In the genomic region with DNA sequence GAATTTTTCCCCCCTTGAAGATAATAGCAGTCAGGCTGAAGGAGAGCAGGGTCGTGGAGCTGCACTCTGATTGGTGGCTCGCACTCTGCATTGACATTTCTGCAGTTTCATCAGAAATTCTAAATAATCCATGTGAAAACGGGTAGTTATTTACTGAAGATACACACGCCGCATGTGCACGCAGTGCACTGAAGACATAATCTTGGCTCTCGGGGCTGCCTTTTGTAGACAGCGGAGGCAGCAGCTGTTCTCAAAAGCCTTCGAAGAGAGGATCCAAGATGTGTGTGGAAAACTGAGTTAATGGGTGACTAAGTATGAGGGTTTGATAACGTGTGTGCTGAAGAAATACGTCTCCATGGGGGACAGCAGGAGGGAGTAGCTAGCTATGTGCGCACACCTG, we compare ENCODE assay signal across 19 mouse cellular contexts.
DNase-seq lines count a peak whose midpoint lies in the region; ATAC-seq lines count a peak whose summit lies in the region.
"Had no signal": no experiment of that assay in that cellular context is flagged by ENCODE, and none has a peak within 500 bp of the region (broad histone marks: within the 10 kb centered on the region; RNA-seq: fewer than 3 reads in every experiment).

No protein-coding gene starts in this region.

- no peak overlapping the region for H3K4me3 ChIP-seq in intestine, embryonic 16.5 days (ENCODE audit: low read length)
- no peak overlapping the region for H3K4me3 ChIP-seq in intestine, embryonic 15.5 days (replicated peaks)
- H3K4me3 ChIP-seq in forebrain, embryonic 14.5 days (ENCODE audit: low read depth, low read length) = no peak overlapping the region
- no peak overlapping the region for H3K4me3 ChIP-seq in midbrain, embryonic 12.5 days
- H3K4me3 ChIP-seq: embryonic facial prominence, embryonic 13.5 days; kidney, embryonic 15.5 days; megakaryocyte, embryonic 14.5 days had no signal

- peaks cover 7% of the 10 kb centered on the region for H3K4me1 ChIP-seq in intestine, embryonic 16.5 days (ENCODE audit: control insufficient read depth, insufficient read depth, low read length)
- peaks cover 2% of the 10 kb centered on the region; the same call in 1 of the 2 replicates for H3K4me1 ChIP-seq in intestine, embryonic 15.5 days (replicated peaks)
- H3K4me1 ChIP-seq in forebrain, embryonic 14.5 days (ENCODE audit: control insufficient read depth, insufficient read depth, low read length) = peaks cover 10% of the 10 kb centered on the region; the same call in 1 of the 2 replicates
- H3K4me1 ChIP-seq in midbrain, embryonic 12.5 days = peaks cover 13% of the 10 kb centered on the region
- H3K4me1 ChIP-seq: kidney, embryonic 15.5 days; megakaryocyte, embryonic 14.5 days had no signal

- H3K4me2 ChIP-seq in intestine, embryonic 16.5 days (ENCODE audit: low read depth, low read length) = no peak overlapping the region
- H3K4me2 ChIP-seq in intestine, embryonic 15.5 days (replicated peaks) = no peak overlapping the region
- H3K4me2 ChIP-seq in forebrain, embryonic 14.5 days (ENCODE audit: low read length) = no peak overlapping the region
- H3K4me2 ChIP-seq in midbrain, embryonic 12.5 days (replicated peaks) = no peak overlapping the region
- H3K4me2 ChIP-seq: embryonic facial prominence, embryonic 13.5 days; kidney, embryonic 15.5 days had no signal

- 0 out of 2 replicates have a peak, but pooled peaks have one; percentile 33 for ATAC-seq in intestine, embryonic 16.5 days
- no peak for ATAC-seq in intestine, embryonic 15.5 days
- 0 out of 2 replicates have a peak, but pooled peaks have one; percentile 46 for ATAC-seq in forebrain, embryonic 14.5 days
- no peak for ATAC-seq in midbrain, embryonic 12.5 days (ENCODE audit: low FRiP score, low read depth)
- no peak for ATAC-seq in erythroid progenitor cell, adult 5-6 weeks (replicated peaks; ENCODE audit: low FRiP score, poor library complexity, severe bottlenecking)
- ATAC-seq: inflammation-experienced regulatory T-cells, adult 6 months; liver, postnatal 0 days had no signal

- no peaks in the 10 kb centered on the region for H3K27me3 ChIP-seq in intestine, embryonic 16.5 days (replicated peaks; ENCODE audit: control insufficient read depth, insufficient read depth, low read length)
- no peaks in the 10 kb centered on the region for H3K27me3 ChIP-seq in intestine, embryonic 15.5 days (replicated peaks)
- H3K27me3 ChIP-seq in forebrain, embryonic 14.5 days (replicated peaks; ENCODE audit: control insufficient read depth, insufficient read depth, low read length) = no peaks in the 10 kb centered on the region
- peaks cover 8% of the 10 kb centered on the region for H3K27me3 ChIP-seq in midbrain, embryonic 12.5 days
- H3K27me3 ChIP-seq: embryonic facial prominence, embryonic 13.5 days; kidney, embryonic 15.5 days; megakaryocyte, embryonic 14.5 days had no signal

- WGBS in intestine, embryonic 16.5 days = 40% methylated on average over 12 of the region's 12 CpGs
- 41% methylated on average over 12 of the region's 12 CpGs for WGBS in intestine, embryonic 15.5 days
- WGBS in forebrain, embryonic 14.5 days = 66% methylated on average over 12 of the region's 12 CpGs
- WGBS in midbrain, embryonic 12.5 days = 74% methylated on average over 12 of the region's 12 CpGs

- H3K27ac ChIP-seq in intestine, embryonic 16.5 days (ENCODE audit: low read length) = no peak overlapping the region
- no peak overlapping the region for H3K27ac ChIP-seq in intestine, embryonic 15.5 days
- 0 out of 2 replicates have a peak overlapping the region, but pooled peaks have one; percentile 17 for H3K27ac ChIP-seq in forebrain, embryonic 14.5 days (ENCODE audit: low read depth, low read length)
- H3K27ac ChIP-seq in midbrain, embryonic 12.5 days (replicated peaks) = peak overlapping the region; percentile 64
- H3K27ac ChIP-seq: embryonic facial prominence, embryonic 13.5 days; kidney, embryonic 15.5 days had no signal

- intact Hi-C loops in left cerebral cortex, postnatal 36 days (cut with DNase I) = no loop called here

- H3K9ac ChIP-seq in intestine, embryonic 16.5 days (ENCODE audit: low read depth, low read length) = no peak overlapping the region
- H3K9ac ChIP-seq in intestine, embryonic 15.5 days = no peak overlapping the region
- no peak overlapping the region for H3K9ac ChIP-seq in forebrain, embryonic 14.5 days (ENCODE audit: low read length)
- no peak overlapping the region for H3K9ac ChIP-seq in midbrain, embryonic 12.5 days (replicated peaks)
- H3K9ac ChIP-seq: embryonic facial prominence, embryonic 13.5 days; kidney, embryonic 15.5 days; liver, postnatal 0 days had no signal

- H3K9me3 ChIP-seq in intestine, embryonic 16.5 days (ENCODE audit: control insufficient read depth, low read length) = no peaks in the 10 kb centered on the region
- no peaks in the 10 kb centered on the region for H3K9me3 ChIP-seq in intestine, embryonic 15.5 days
- H3K9me3 ChIP-seq in forebrain, embryonic 14.5 days (replicated peaks; ENCODE audit: control insufficient read depth, low read length) = no peaks in the 10 kb centered on the region
- H3K9me3 ChIP-seq in midbrain, embryonic 12.5 days = no peaks in the 10 kb centered on the region
- H3K9me3 ChIP-seq: embryonic facial prominence, embryonic 13.5 days; kidney, embryonic 15.5 days; megakaryocyte, embryonic 14.5 days had no signal

- peak; percentile 23 for DNase-seq in brain, adult 2 months (ENCODE audit: low read depth, low spot score)
- DNase-seq in forebrain, embryonic 14.5 days (ENCODE audit: low spot score) = peak; percentile 75
- no peak for DNase-seq in left cerebral cortex, postnatal 36 days (ENCODE audit: low spot score in 2 of 2)
- no peak for DNase-seq in kidney, postnatal 36 days
- DNase-seq: adrenal gland, postnatal 25 days; cerebellum, adult 9-11 months; heart, postnatal 10 days; liver; liver, postnatal 0 days; right cerebral cortex, postnatal 14 days; thymus, postnatal 36 days had no signal

- no peaks in the 10 kb centered on the region for H3K36me3 ChIP-seq in intestine, embryonic 16.5 days (ENCODE audit: control insufficient read depth, insufficient read depth, low read length)
- H3K36me3 ChIP-seq in intestine, embryonic 15.5 days = no peaks in the 10 kb centered on the region
- H3K36me3 ChIP-seq in forebrain, embryonic 14.5 days (ENCODE audit: control insufficient read depth, insufficient read depth, low read length) = no peaks in the 10 kb centered on the region
- no peaks in the 10 kb centered on the region for H3K36me3 ChIP-seq in midbrain, embryonic 12.5 days
- H3K36me3 ChIP-seq: embryonic facial prominence, embryonic 13.5 days; kidney, embryonic 15.5 days had no signal

Comparison
In these comparisons a context has a peak if more than half of its experiments do, and no peak if none do; other contexts are left out.
1. ATAC-seq: peak in intestine, embryonic 16.5 days (single experiment) and forebrain, embryonic 14.5 days (single experiment); none in intestine, embryonic 15.5 days (single experiment), midbrain, embryonic 12.5 days (single experiment) and erythroid progenitor cell, adult 5-6 weeks (single experiment).
2. H3K27ac ChIP-seq: peak in forebrain, embryonic 14.5 days (single experiment) and midbrain, embryonic 12.5 days (single experiment); none in intestine, embryonic 16.5 days (single experiment) and intestine, embryonic 15.5 days (single experiment).
3. DNase-seq: peak in brain, adult 2 months (single experiment) and forebrain, embryonic 14.5 days (single experiment); none in left cerebral cortex, postnatal 36 days (0 of 2) and kidney, postnatal 36 days (0 of 2).